Mouse (Mus musculus) erythroblast, embryonic 14.5 days (primary cell): ENCODE results near the gene Trim39. TPM values are rescaled to one million over a fixed set of nuclear protein-coding genes. Genes with fewer than 3 reads are reported as not detected.
"Not testable (repeated sequence)": the region's sequence is repeated elsewhere in the genome, so short reads cannot be mapped to it uniquely, and the experiment has no call there.

Experiments
- H3K27me3 ChIP-seq: 2 replicates; pipeline ENCODE4 v1.6.1; 2012; ENCODE audit warnings: inconsistent platforms; ENCODE audit not compliant: control insufficient read depth
- H3K36me3 ChIP-seq: 2 replicates; pipeline ENCODE4 v1.6.1; 2012; ENCODE audit warnings: mild to moderate bottlenecking, inconsistent platforms; ENCODE audit not compliant: control insufficient read depth
- H3K4me1 ChIP-seq: 2 replicates; pipeline ENCODE4 v1.6.1; 2012; ENCODE audit warnings: inconsistent platforms; ENCODE audit not compliant: control insufficient read depth
- H3K4me3 ChIP-seq: replicated peaks from 2 replicates; pipeline ENCODE3; 2012; ENCODE audit warnings: moderate library complexity, mild to moderate bottlenecking, inconsistent platforms
- H3K9me3 ChIP-seq: 2 replicates; pipeline ENCODE4 v1.6.1; 2012; ENCODE audit warnings: low read length, inconsistent platforms, mixed read lengths; ENCODE audit not compliant: control insufficient read depth
- GATA1 ChIP-seq: IDR thresholded peaks from 2 replicates; pipeline ENCODE4 v1.6.1; 2012; ENCODE audit warnings: low read length, inconsistent platforms, mixed read lengths
- TAL1 ChIP-seq: IDR thresholded peaks from 3 replicates; pipeline ENCODE4 v1.6.1; 2012; ENCODE audit warnings: low read length, inconsistent platforms, mixed read lengths
- polyA plus RNA-seq: library from polyadenylated mRNA; stranded (reverse); fragments of >175 nt; gene quantifications from 2 replicates; pipeline ENCODE4 v1.2.3, GENCODE M21; 2012

The Trim39 gene
- polyA plus RNA-seq, 1 experiment, result 0.87 TPM

DNA sequence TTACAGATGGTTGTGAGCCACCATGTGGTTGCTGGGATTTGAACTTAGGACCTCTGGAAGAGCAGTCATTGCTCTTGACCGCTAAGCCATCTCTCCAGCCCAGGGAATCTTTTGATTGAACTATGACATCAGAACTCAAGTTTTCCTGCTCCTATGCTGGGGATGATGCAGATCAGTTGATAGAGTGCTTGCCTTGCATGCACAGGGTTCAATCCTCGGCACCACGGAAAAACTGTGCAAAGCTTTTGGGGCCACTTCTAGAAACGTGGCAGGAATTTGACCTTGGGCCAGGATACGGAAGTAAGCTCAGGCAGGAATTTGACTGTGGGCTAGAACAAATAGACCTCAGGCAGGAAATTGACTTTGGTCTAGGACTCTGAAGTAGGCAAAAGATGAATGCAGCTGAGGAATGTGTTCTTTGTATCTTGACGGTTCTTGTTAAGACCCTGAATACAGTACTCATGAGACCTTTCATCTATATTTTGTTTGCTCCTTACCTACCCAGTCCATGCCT is 18.9 kb downstream of the Trim39 start:
- peaks cover 46% of the 10 kb centered on the region for H3K27me3 ChIP-seq

GRCm38 (mm10) chr17:36252250-36252876 is 19.7 kb downstream of the Trim39 start:
- no peak for TF ChIP-seq TAL1
- no peak for TF ChIP-seq GATA1
- peaks cover 8% of the 10 kb centered on the region for H3K36me3 ChIP-seq
- H3K9me3 ChIP-seq, result no peaks in the 10 kb centered on the region
- H3K4me3 ChIP-seq, result no peak overlapping the region
- peaks cover 49% of the 10 kb centered on the region for H3K27me3 ChIP-seq
- H3K4me1 ChIP-seq, result peaks cover 10% of the 10 kb centered on the region

More for the DNA sequence above, 18.9 kb downstream of the Trim39 start:
- H3K4me3 ChIP-seq, result no peak overlapping the region
- H3K9me3 ChIP-seq, result no peaks in the 10 kb centered on the region
- H3K4me1 ChIP-seq, result peaks cover 18% of the 10 kb centered on the region
- H3K36me3 ChIP-seq, result peaks cover 8% of the 10 kb centered on the region
- TF ChIP-seq GATA1, result no peak
- TF ChIP-seq TAL1, result no peak

DNA sequence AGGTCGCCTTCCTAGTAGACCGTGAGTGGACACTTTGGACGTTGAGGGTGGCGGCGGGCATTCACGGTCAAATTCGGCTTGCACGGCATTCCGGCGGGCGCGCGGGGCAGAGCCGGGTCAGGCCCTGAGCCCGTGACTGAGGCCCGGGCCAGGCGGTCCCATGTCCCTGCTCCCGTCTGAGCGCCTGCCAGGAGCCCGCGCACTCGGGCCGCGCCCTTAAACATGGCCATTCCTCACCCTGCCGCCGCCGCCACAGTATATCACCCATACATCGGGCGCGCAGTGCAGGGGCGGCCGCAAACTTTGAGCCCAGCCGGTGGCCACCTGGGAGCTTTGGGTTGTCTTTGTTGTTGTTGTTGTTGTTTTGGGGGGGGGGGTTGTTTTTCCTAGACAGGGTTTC is 23.2 kb downstream of the Trim39 start:
- H3K4me1 ChIP-seq, result no peaks in the 10 kb centered on the region
- H3K9me3 ChIP-seq, result 0 out of 2 replicates have a peak, but pooled peaks cover 2% of the 10 kb centered on the region
- TF ChIP-seq GATA1 (no peak), TAL1 (no peak)
- H3K36me3 ChIP-seq, result no peaks in the 10 kb centered on the region
- H3K4me3 ChIP-seq, result no peak overlapping the region
- peaks cover 49% of the 10 kb centered on the region for H3K27me3 ChIP-seq

GRCm38 (mm10) chr17:36245741-36246140 is 26.3 kb downstream of the Trim39 start:
- H3K9me3 ChIP-seq, result 0 out of 2 replicates have a peak, but pooled peaks cover 2% of the 10 kb centered on the region
- TF ChIP-seq TAL1 (no peak), GATA1 (no peak)
- no peak overlapping the region for H3K4me3 ChIP-seq

GRCm38 (mm10) chr17:36244031-36244430 is 28.0 kb downstream of the Trim39 start:
- Histone ChIP-seq H3K4me1 (no peaks in the 10 kb centered on the region), H3K9me3 (0 out of 2 replicates have a peak, but pooled peaks cover 2% of the 10 kb centered on the region), H3K27me3 (peaks cover 14% of the 10 kb centered on the region), H3K36me3 (no peaks in the 10 kb centered on the region), H3K4me3 (no peak overlapping the region)
- TF ChIP-seq TAL1, result no peak
- no peak for TF ChIP-seq GATA1

More at GRCm38 (mm10) chr17:36245741-36246140, 26.3 kb downstream of the Trim39 start:
- no peaks in the 10 kb centered on the region for H3K4me1 ChIP-seq
- no peaks in the 10 kb centered on the region for H3K36me3 ChIP-seq
- peaks cover 26% of the 10 kb centered on the region for H3K27me3 ChIP-seq

GRCm38 (mm10) chr17:36240637-36241213 is 31.3 kb downstream of the Trim39 start:
- Histone ChIP-seq H3K4me3 (no peak overlapping the region), H3K4me1 (no peaks in the 10 kb centered on the region)
- TF ChIP-seq TAL1 (no peak), GATA1 (no peak)

DNA sequence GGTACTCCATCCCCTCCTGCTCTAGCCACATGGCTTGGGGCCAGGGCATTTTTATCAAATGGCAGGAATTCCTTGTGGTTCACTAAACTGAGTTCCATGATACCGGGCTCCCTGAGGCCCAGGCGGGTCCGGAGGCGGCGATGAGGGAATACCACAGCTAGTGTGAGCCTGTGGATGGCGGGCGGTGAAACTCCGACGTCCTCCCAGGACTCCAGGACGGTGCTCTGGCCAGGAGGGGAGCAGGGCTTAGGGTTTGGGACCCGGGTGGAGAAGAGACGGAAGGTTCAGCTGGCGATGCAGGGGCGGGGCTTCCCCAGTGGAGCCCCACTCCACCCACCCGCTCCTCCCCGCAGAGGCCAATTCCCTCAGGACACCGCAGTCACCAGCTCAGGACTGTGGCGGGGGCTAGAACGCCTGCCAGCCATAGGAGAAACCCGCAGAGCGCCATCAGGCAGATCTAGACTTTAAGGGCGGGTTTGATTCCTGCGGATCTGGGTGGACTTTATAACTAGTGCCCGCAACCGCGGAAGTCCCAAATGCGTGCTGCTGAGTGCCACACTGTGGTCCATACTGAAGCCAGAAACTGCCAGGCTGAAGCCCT is 34.6 kb downstream of the Trim39 start:
- Histone ChIP-seq H3K4me1 (no peaks in the 10 kb centered on the region), H3K36me3 (no peaks in the 10 kb centered on the region), H3K4me3 (no peak overlapping the region), H3K9me3 (peaks cover 3% of the 10 kb centered on the region; the same call in 1 of the 2 replicates), H3K27me3 (peaks cover 27% of the 10 kb centered on the region)
- TF ChIP-seq TAL1 (no peak), GATA1 (no peak)

More at GRCm38 (mm10) chr17:36240637-36241213, 31.3 kb downstream of the Trim39 start:
- H3K27me3 ChIP-seq, result peaks cover 27% of the 10 kb centered on the region
- H3K9me3 ChIP-seq, result 0 out of 2 replicates have a peak, but pooled peaks cover 2% of the 10 kb centered on the region
- H3K36me3 ChIP-seq, result no peaks in the 10 kb centered on the region

DNA sequence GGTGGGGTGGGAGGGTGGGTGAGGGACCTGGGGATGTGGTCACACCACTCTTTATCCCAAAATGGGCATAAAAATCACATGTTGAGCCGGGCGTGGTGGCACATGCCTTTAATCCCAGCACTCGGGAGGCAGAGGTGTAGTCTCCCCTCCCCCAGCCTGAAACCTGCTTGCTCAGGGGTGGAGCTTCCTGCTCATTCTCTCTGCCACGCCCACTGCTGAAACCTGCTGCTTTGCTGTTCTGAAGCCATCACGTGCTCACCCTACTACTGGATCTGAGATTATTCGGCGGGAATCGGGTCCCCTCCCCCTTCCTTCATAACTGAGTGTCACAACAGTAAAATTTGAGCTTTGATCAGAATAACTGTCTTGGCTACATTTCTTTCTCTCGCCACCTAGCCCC is 36.7 kb downstream of the Trim39 start:
- H3K36me3 ChIP-seq, H3K4me1 ChIP-seq, H3K4me3 ChIP-seq, H3K9me3 ChIP-seq: not testable (repeated sequence)
- H3K27me3 ChIP-seq, result peaks cover 33% of the 10 kb centered on the region

DNA sequence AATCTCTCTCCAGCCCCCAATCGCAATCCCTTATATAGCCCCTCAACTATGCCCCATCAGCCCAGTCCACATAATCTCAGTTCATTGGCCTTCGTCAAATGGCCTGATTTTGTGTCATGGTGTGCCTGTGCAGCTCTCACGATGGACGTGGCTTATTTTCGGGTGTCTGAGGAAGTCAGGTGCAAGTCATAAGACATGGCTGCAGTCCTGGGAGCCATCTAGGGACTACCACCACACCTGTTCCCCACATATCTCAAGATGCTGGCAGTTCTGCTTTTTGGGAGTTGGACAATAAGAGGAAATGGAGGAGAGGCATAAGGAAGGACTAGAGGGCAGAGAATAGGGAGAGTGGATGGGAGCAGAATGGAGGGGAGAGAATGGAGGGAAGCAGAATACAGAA is 38.5 kb downstream of the Trim39 start:
- H3K27me3 ChIP-seq, result peaks cover 30% of the 10 kb centered on the region
- H3K4me3 ChIP-seq, result no peak overlapping the region
- no peaks in the 10 kb centered on the region for H3K4me1 ChIP-seq
- no peak for TF ChIP-seq GATA1
- no peak for TF ChIP-seq TAL1
- H3K9me3 ChIP-seq, result peaks cover 3% of the 10 kb centered on the region; the same call in 1 of the 2 replicates
- no peaks in the 10 kb centered on the region for H3K36me3 ChIP-seq
